Mouse (Mus musculus): ENCODE data around the gene Cdcp2.
A peak's percentile ranks its signal among the peaks of the same experiment; 100 is the strongest.

The Cdcp2 gene

GRCm38 (mm10) chr4:107096841-107097373 lies at the start of gene Cdcp2:
Gene Cdcp2, plus strand, starts transcription at chr4:107096891.
- DNase-seq (ENCODE audit: low read depth, low spot score): no peak

DNA sequence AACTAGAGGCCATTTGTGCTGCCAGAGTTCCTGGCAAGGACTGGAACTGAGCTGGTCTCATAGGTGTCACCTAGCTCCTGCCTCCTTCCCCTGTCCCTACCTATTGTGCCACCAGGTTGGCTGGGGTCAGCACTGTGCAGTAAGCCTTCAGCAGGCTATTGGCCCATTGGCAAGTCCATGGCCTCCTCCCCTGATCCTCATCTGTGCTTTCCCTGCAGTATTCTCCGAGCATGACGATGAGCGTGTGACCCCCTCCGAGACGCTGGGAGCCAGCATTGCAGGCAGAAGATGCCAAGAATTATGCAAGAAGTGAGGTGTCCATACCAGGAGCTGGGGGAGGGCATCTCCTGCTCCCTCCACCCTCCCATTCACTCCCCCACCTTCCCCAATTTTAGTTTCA lies 48.9 kb upstream of the Cdcp2 start:
- DNase-seq (ENCODE audit: low read depth, low spot score): no peak

DNA sequence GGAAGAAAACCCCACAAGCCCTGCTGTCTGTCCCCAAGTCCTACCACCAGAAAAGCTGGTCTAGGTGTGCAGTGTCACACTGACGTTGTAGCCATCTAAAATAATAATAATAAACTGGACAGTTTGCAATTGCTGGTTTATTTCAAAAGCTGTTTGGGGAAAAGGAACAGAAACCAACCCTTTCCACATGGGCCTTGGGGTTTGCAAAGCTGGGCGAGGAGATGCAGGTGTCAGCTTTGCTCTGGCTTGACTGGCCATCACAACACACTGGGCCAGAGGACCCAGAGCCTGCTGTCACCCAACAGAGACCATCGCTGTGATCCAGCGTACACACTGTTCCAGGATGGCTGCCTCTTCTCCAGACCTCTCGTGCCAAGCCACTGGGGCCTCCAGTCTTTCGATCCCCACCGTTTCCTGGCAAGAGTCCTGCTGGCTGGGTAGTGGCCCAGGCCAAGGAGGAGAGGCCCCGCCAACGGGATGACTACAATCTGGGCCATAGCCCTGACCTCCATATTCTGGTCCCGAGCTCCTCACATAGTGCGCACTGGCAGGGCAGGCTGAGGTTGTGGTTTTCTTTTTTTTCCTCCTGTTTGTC lies 48.0 kb upstream of the Cdcp2 start:
- DNase-seq (ENCODE audit: low read depth, low spot score): no peak

DNA sequence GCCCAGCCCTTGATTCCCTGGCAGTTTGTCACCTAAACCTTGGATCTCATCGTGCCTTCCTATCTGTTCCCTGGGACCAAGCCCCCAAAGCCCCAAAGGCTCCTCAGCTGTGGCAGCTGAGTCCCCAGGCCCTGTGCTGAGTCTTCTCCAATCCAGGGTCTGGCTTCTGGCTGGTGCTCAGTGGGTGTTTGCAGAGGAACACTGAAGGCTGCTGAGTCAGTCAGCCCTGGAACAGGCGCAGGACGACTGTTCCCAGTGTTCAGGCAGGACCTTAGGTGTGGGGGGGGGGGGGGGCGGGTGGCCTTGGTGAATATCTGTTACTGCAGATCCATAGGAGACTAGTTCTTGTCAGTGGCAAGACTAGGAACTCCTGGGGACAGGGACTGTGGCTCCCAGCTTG lies 44.8 kb upstream of the Cdcp2 start:
- no peak for DNase-seq (ENCODE audit: low read depth, low spot score)

DNA sequence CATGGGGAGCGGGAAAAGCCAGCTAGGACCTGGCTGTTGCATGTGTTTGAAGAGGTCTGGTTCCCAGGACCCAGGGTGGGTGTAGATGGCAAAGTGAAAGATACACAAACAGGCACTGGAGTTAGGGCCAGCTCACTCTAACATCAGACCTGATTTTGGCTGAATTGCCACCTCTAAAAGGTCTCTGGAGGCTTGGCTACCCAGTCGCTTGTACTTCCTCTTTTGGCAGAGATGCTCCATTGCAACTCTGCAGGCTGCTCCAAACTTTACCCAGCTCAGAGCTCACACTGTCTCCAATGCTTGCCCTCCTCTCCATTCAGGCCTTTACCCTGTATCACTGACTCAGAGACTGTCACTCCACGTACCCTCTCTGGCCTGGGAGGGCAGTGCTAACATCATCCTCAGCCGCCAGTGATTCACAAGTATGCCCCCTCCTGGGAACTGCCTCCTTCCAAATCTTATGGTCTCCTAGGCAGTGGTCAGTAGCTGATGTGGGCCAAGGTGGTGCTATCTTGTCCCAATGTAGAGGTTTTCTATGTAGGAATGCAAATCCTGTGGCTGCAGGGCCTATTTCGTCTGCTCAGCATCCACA lies 43.6 kb upstream of the Cdcp2 start:
- DNase-seq (ENCODE audit: low read depth, low spot score): no peak

- DNase-seq (ENCODE audit: low read depth, low spot score): no peak
These were observed 40.6 kb upstream of the Cdcp2 start for GRCm38 (mm10) chr4:107056088-107056487.

DNA sequence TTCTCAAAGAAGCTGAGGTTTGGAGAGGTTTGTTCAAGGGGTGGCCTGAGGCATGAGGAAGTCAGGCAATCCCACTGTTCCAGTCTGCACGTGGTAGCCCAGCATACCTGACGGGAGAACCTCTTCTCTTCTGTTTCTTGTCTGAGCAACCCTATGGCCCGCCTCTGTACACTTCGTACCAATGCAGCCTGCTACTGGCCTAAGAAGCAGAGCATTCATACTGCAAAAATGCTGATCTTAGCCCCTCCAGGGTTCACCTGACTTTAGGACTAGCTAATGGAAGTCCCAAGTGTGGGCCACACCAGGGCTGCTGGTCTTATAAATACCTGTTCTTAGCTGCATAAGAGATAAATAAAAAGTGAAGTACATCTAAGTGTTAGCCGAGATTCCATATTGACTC lies 38.3 kb upstream of the Cdcp2 start:
- no peak for DNase-seq (ENCODE audit: low read depth, low spot score)

DNA sequence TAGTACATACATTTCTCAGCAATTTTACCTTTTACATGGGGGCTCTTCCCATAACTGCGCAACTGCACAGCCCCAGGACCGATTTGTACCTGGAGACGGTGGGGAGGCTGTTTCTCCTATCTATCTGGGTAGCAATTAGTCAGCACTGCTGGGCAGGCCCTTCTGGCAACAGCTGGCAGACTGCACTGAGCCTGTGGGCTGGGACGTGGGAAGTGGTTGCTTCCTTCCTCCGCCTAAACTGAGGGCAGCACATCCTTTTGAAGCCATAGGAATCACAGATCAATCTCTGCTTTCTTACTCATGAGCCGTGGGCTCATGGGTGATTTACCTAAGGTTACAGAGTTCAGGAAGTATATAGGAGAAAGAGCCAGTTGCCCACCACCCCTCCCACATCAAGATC lies 37.9 kb upstream of the Cdcp2 start:
- no peak for DNase-seq (ENCODE audit: low read depth, low spot score)

DNA sequence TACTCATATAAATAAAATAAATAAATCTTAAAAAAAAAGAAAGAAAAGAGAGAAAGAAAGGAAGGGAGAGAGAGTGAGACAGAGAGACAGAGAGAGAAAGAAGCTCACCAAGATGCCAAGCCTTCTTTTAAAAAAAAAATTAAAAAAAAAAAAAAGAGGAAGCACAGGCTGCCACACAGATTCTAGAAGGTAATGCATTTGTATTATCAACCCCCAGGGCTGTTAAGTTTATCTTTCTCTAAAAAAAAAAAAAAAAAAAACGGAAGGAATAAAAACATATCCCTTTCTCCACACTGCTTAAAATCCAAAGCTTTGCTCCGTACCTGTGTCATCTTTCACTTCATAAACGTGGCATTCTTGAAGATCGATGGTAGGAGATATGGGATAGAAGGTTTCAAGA lies 35.1 kb upstream of the Cdcp2 start:
- no peak for DNase-seq (ENCODE audit: low read depth, low spot score)

GRCm38 (mm10) chr4:107063214-107063613 lies 33.5 kb upstream of the Cdcp2 start:
- no peak for DNase-seq (ENCODE audit: low read depth, low spot score)

DNA sequence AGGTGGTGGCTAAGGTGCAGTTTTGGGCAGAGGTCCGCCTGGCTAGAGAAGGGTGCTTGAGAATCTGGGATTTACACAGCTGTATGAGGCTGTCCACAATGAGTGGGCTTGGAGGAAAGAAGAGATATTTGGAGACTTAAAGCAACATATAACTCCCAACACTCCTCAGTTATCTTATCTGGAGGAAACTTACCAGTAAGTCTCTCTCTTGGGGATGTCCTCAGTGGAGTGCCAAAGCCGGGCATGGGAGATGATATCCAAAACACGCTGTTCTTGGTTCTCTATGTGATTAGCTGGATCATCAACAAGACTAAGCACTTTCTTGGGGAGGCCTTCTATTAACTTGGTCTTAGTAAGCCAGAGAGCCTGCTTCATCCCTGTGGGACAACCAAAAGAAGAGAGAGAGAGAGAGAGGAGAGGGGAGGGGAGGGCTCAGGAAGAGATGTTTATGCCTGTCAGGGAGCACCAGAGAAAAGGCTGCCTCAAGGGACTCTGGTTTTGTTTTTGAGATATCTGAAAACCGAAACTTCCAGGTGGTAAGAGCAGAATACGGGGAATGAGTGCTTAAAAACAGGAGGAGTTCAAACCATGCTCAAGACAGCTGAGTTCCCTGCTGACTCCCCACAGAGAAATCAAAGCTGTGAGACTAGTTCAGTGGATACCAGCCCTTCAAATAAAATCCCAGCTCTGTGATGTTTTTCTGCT lies 32.1 kb upstream of the Cdcp2 start:
- DNase-seq (ENCODE audit: low read depth, low spot score): no peak

GRCm38 (mm10) chr4:107066252-107067124 lies 30.2 kb upstream of the Cdcp2 start, which contains the start of the genes Mrpl37 and Cyb5rl:
Gene Mrpl37, minus strand, starts transcription at chr4:107066868.
Gene Cyb5rl, plus strand, starts transcription at chr4:107066988.
- peak; percentile 98 for DNase-seq (ENCODE audit: low read depth, low spot score)

- peak; percentile 79 for DNase-seq (ENCODE audit: low read depth, low spot score)
These were observed 29.4 kb upstream of the Cdcp2 start for GRCm38 (mm10) chr4:107067151-107067840.

- DNase-seq (ENCODE audit: low read depth, low spot score): no peak
These were observed 24.3 kb upstream of the Cdcp2 start for GRCm38 (mm10) chr4:107072343-107072742.

DNA sequence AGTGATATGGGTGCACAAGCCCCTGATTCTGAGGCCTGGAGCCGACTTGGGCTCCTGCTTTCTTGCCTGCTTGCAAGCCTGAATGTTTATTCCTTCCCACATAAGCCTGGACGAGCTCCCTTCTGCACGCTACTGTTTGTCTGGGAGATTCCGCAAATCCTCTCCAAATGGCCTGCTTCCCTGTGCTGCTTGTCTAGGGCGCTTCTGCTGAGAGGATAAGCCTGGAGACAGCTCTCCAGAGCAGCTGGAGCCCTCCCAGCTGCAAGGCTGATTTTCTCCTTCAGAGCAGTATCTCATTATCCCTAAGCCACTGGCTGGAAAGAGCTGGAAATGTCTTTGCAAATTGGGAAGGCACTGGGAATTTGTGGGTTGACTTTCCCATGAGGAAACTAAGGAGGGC lies 21.2 kb upstream of the Cdcp2 start:
- DNase-seq (ENCODE audit: low read depth, low spot score): no peak

DNA sequence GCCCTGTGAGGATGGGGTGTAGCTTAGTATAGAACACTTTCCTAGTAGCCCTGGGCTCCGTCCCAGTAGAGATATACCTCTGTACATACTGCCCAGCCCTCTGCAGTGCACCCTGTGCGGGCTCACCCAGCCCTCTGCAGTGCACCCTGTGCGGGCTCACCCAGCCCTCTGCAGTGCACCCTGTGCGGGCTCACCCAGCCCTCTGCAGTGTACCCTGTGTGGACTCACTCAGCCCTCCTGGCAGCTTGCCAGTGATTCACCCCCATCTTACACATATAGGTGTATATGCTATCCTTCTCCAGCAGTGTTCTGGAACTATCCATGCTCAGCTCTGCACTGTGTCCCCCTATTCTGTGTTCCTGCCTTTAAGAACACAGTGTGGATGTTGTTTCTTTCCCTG lies 17.8 kb upstream of the Cdcp2 start:
- no peak for DNase-seq (ENCODE audit: low read depth, low spot score)

DNA sequence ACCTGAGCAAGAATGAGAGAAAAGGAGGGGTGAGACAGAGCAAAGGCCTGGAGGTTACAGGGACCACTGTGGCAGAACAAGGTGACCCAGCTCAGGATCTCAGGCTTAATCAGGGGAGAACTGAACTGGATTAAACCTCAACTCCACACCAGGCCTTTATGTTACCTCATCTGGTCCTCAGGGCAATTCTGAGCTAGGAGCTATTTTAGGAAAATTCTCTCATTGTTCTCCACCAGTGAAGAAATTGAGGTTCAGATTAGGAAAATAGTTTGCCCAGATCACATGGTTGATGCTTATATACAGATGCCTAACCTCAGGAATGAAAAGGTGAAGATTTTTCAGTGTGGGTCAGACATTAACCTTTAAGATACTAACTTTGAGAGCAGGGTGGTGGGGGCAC lies 17.0 kb upstream of the Cdcp2 start:
- no peak for DNase-seq (ENCODE audit: low read depth, low spot score)

DNA sequence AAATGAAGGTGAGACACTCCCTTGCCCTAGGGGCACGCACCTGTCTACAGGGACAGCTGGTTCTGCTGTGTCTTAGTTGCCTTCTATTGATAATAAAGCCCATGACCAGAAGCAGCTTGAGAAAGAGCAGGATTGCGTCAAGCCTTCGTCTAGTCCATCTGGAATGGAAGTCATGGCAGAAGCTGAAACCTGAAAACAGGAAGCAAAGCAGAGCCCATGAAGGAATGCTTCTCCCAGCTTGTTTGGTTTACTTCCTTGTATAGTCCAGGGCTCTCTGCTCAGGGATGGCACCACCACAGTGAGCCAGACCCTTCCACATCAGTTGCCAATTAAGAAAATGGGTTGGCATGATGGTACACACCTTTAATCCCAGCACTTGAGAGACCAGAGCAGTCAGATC lies 14.5 kb upstream of the Cdcp2 start:
- no peak for DNase-seq (ENCODE audit: low read depth, low spot score)

- no peak for DNase-seq (ENCODE audit: low read depth, low spot score)
These were observed 13.6 kb upstream of the Cdcp2 start for GRCm38 (mm10) chr4:107083126-107083525.

GRCm38 (mm10) chr4:107084343-107084742 lies 12.3 kb upstream of the Cdcp2 start:
- DNase-seq (ENCODE audit: low read depth, low spot score): no peak

GRCm38 (mm10) chr4:107084858-107085257 lies 11.8 kb upstream of the Cdcp2 start:
- DNase-seq (ENCODE audit: low read depth, low spot score): no peak

All from ZHBTc4 (cell line).